Mouse (Mus musculus) forebrain, postnatal 0 days (tissue): ENCODE results near the gene Tmem206. TPM values are rescaled to one million over a fixed set of nuclear protein-coding genes. Genes with fewer than 3 reads are reported as not detected.

ENCODE experiments used
- ATAC-seq: fragments of 200-750 bp; cut with Nextera tagmentation; 2 replicates; pipeline ENCODE4 v1.8.0; 2017; ENCODE audit warnings: mild to moderate bottlenecking, moderate library complexity
- DNase-seq: peaks from one replicate; pipeline ENCODE4 v3.0.0-alpha.2; 2015
- H3K27ac ChIP-seq: fragments of 300-500 bp; sonication (generic); 2 replicates; pipeline ENCODE4 v1.5.1; 2014; ENCODE audit warnings: low read depth, mild to moderate bottlenecking, antibody characterized with exemption, low read length, moderate library complexity, mixed read lengths
- H3K27me3 ChIP-seq: fragments of 300-500 bp; sonication (generic); 2 replicates; pipeline ENCODE4 v1.6.1; 2014; ENCODE audit warnings: mild to moderate bottlenecking, low read length, mixed read lengths; ENCODE audit not compliant: insufficient read depth
- H3K36me3 ChIP-seq: fragments of 300-500 bp; sonication (generic); 2 replicates; pipeline ENCODE4 v1.6.1; 2014; ENCODE audit warnings: mild to moderate bottlenecking, moderate library complexity; ENCODE audit not compliant: insufficient read depth
- H3K4me1 ChIP-seq: fragments of 300-500 bp; sonication (generic); 2 replicates; pipeline ENCODE4 v1.6.1; 2014; ENCODE audit warnings: antibody characterized with exemption; ENCODE audit not compliant: insufficient read depth
- H3K4me2 ChIP-seq: fragments of 300-500 bp; sonication (generic); 2 replicates; pipeline ENCODE4 v1.6.1; 2014; ENCODE audit warnings: low read depth, mild to moderate bottlenecking, moderate library complexity
- H3K4me3 ChIP-seq: fragments of 300-500 bp; sonication (generic); 2 replicates; pipeline ENCODE4 v1.5.1; 2014; ENCODE audit warnings: low read depth, low read length, mixed read lengths
- H3K9ac ChIP-seq: fragments of 300-500 bp; sonication (generic); 2 replicates; pipeline ENCODE4 v1.6.1; 2014; ENCODE audit warnings: mild to moderate bottlenecking
- H3K9me3 ChIP-seq: fragments of 300-500 bp; sonication (generic); 2 replicates; pipeline ENCODE4 v1.6.1; 2016; ENCODE audit warnings: low read length
- CTCF ChIP-seq: sonication (generic); IDR thresholded peaks from 2 replicates; pipeline ENCODE4 v1.5.1; 2016; ENCODE audit warnings: antibody characterized with exemption, control low read depth, low read depth
- WGBS: fragments of 180-500 bp; shearing (Covaris S2); extraction: QIAGEN DNeasy Blood & Tissue Kit; methylation state at CpG from one replicate; pipeline ENCODE4 v1.1.7; 2014; 5-methylcytosine and 5-hydroxymethylcytosine counted together
- polyA plus RNA-seq: library from polyadenylated mRNA; unstranded; fragments of >200 nt; fragmentation: Nextera tagmentation; extraction: Ambion mirVana; gene quantifications from 2 replicates; pipeline ENCODE4 v1.2.1, GENCODE M21; 2015
- total RNA-seq: library from RNA; depleted of rRNA; stranded (reverse); fragments of >200 nt; gene quantifications from 2 replicates; pipeline ENCODE4 v1.2.3, GENCODE M21; 2014

Gene Tmem206
- total and polyA plus RNA-seq, 2 experiments from 2014 or later = 28.3 to 30.8 TPM

DNA sequence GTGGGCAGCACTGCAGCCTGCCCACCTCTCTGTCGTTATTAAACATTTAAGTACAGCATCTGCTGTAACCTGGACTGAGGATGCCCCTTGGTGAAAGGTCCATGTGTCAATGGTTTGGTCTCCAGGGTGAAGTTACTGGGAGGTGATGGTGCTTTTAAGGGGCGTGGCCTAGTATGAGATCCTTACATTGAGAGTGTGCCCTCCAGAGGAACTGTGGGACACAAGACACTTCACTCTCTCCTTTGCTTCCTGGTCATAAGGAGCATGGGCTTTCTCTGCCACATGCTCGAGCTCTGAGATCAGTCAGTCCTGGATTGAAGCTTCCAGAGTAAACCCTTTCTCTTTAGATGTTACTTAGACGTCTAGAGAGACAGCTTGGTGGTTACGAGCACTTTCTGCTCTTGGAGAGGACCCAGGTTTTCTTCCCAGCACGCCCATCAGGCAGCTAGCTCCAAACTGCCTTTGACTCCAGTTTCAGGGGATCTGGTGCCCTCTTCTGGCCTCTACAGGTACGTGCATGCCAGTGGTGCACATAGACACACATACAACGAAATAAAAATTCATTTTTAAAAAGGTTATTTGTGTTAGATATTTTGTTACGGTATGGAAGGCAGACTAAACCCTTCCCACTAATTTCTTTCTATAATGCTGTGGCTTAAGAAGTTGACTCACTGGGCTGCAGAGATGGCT is 17.8 kb upstream of the Tmem206 start:
- no peaks in the 10 kb centered on the region for H3K9me3 ChIP-seq
- ATAC-seq = no peak
- H3K4me2 ChIP-seq = no peak overlapping the region
- no peaks in the 10 kb centered on the region for H3K27me3 ChIP-seq
- no peak for DNase-seq
- H3K27ac ChIP-seq = no peak overlapping the region
- peak; percentile 47 for TF ChIP-seq CTCF
- WGBS = 79% methylated on average over 9 of the region's 9 CpGs
- no peaks in the 10 kb centered on the region for H3K4me1 ChIP-seq
- H3K4me3 ChIP-seq = no peak overlapping the region
- no peak overlapping the region for H3K9ac ChIP-seq
- peaks cover 19% of the 10 kb centered on the region for H3K36me3 ChIP-seq

GRCm38 (mm10) chr1:191311296-191311898 is 14.3 kb upstream of the Tmem206 start:
- Histone ChIP-seq H3K9me3 (no peaks in the 10 kb centered on the region), H3K4me2 (no peak overlapping the region), H3K4me3 (no peak overlapping the region), H3K36me3 (peaks cover 15% of the 10 kb centered on the region), H3K27ac (no peak overlapping the region), H3K27me3 (no peaks in the 10 kb centered on the region), H3K4me1 (no peaks in the 10 kb centered on the region), H3K9ac (no peak overlapping the region)
- no peak for ATAC-seq
- 74% methylated on average over 4 of the region's 4 CpGs for WGBS
- no peak for DNase-seq
- TF ChIP-seq CTCF = no peak

DNA sequence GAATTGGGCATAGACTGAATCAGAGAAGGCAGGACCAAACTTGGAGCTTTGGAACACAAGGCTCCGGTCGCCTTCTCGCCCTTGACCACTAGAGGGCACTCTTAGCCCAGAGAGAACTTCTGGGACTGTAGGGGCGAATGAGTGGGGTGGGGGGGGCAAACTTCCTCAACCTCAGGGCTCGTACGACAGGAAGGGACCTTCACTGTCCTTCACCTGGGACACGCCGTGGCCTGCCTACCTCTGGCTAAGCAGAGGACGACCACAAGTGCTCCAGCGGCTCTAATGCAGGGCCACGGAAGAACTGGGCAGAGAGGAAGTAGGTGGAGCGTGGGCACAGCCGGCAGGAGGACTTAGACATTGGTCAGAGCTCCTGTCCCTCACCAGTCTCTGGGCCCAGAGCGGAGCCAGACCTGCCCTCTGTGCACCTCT is 13.2 kb upstream of the Tmem206 start:
- DNase-seq (peak; percentile 83), ATAC-seq (peak; percentile 82)
- Histone ChIP-seq H3K27me3 (no peaks in the 10 kb centered on the region), H3K9ac (0 out of 2 replicates have a peak overlapping the region, but pooled peaks have one; percentile 22), H3K9me3 (no peaks in the 10 kb centered on the region), H3K4me1 (0 out of 2 replicates have a peak, but pooled peaks cover 6% of the 10 kb centered on the region), H3K27ac (no peak overlapping the region), H3K4me2 (peak overlapping the region; percentile 47), H3K4me3 (peak overlapping the region; percentile 34), H3K36me3 (peaks cover 7% of the 10 kb centered on the region)
- TF ChIP-seq CTCF = peak; percentile 91
- 2% methylated on average over 14 of the region's 14 CpGs for WGBS

DNA sequence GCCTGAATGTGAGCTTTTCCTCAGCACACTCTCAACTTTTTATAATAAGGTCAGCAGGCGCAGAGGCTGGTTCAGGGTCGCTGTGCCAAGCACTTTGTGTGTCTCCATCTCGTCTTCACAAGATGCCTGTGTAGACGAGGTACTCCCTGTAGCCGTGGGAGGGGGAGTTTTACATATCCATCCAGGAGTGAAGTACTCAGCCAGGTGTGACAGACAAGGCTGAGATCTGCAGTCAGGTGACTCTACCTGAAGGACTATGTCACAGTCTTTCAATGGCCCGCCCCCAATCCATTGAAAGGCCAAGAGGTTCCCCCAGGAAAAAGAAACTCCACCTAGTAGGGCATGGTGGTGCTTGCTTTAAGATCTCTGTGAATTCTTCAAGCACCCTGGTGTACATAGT is 12.6 kb upstream of the Tmem206 start:
- DNase-seq = no peak
- no peaks in the 10 kb centered on the region for H3K9me3 ChIP-seq
- no peak for ATAC-seq

GRCm38 (mm10) chr1:191313926-191314325 is 11.8 kb upstream of the Tmem206 start:
- Histone ChIP-seq H3K27me3 (no peaks in the 10 kb centered on the region), H3K4me1 (0 out of 2 replicates have a peak, but pooled peaks cover 6% of the 10 kb centered on the region), H3K36me3 (peaks cover 7% of the 10 kb centered on the region; the same call in 1 of the 2 replicates), H3K4me2 (no peak overlapping the region), H3K9me3 (no peaks in the 10 kb centered on the region), H3K4me3 (no peak overlapping the region), H3K27ac (no peak overlapping the region), H3K9ac (no peak overlapping the region)
- TF ChIP-seq CTCF = no peak
- no peak for DNase-seq
- ATAC-seq = no peak
- WGBS = 74% methylated on average over 4 of the region's 4 CpGs

More for the DNA sequence above, 12.6 kb upstream of the Tmem206 start:
- TF ChIP-seq CTCF = no peak
- Histone ChIP-seq H3K9ac (no peak overlapping the region), H3K27ac (no peak overlapping the region), H3K4me2 (peak overlapping the region; percentile 47; the same call in 1 of the 2 replicates), H3K4me3 (no peak overlapping the region; the same call in 1 of the 2 replicates), H3K4me1 (0 out of 2 replicates have a peak, but pooled peaks cover 6% of the 10 kb centered on the region), H3K27me3 (no peaks in the 10 kb centered on the region), H3K36me3 (peaks cover 7% of the 10 kb centered on the region; the same call in 1 of the 2 replicates)
- 72% methylated on average over 6 of the region's 6 CpGs for WGBS

DNA sequence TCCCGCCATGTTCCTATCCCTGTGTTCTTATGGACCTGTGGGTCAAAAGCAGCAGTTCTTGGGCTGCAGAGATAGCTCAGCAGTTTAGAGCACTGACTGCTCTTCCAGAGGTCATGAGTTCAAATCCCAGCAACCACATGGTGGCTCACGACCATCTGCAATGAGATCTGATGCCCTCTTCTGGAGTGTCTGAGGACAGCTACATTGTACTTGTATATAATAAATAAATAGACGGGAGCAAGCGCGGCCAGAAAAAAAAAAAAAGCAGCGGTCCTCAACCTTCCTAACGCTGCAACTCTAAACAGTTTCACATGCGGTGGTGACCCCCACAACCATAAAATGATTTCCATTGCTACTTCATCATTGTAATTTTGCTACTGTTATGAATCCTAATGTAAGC is 8.9 kb upstream of the Tmem206 start:
- no peaks in the 10 kb centered on the region for H3K27me3 ChIP-seq
- TF ChIP-seq CTCF = 0 out of 2 replicates have a peak, but pooled peaks have one; percentile 27
- no peaks in the 10 kb centered on the region for H3K36me3 ChIP-seq
- H3K4me2 ChIP-seq = peak overlapping the region; percentile 66
- H3K4me3 ChIP-seq = peak overlapping the region; percentile 70
- no peak overlapping the region for H3K27ac ChIP-seq
- H3K4me1 ChIP-seq = 0 out of 2 replicates have a peak, but pooled peaks cover 6% of the 10 kb centered on the region
- peak overlapping the region; percentile 89 for H3K9ac ChIP-seq
- ATAC-seq = no peak
- WGBS = 78% methylated on average over 8 of the region's 8 CpGs
- no peak for DNase-seq
- no peaks in the 10 kb centered on the region for H3K9me3 ChIP-seq
